Mouse (Mus musculus): ENCODE measurements around the gene Mtch1.

The Mtch1 gene

DNA sequence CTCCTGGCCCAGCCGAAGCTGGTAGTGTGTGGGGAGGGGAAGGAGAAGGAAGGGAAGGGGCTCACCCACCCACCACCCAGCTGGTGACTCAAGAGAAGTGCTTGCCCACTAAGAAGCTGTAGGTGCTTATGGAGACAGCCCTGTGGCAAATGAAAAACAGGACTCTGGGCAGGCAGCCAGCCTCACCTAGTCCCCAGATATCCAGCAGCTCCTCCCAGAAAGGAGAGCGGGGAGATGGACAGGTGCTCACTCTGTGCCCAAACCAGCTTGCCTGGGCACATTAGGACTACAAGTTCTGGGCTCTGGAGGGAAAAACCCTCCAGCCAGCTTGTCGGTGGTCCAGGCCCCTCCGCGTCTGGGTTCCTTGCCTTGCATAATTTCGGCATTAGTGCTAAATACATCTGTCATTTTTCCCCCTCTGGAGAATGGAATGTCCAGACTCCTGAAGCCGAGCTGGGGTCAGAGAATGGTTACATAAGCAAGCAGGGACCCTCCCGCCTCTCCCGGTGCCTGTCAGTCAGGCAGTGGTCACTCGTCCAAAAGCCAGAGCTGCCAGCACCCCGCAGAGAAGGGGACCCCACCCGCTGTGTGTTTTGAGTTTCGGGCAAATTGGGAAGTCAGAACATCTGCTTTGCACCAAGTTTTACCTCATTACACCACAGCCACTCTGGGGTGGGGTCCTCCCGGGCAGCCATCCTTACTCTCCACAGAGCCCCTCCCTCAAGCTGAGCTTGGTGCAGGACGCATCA, 42.5 kb downstream of the Mtch1 start:
- no peak for DNase-seq (ENCODE audit: low read depth)

DNA sequence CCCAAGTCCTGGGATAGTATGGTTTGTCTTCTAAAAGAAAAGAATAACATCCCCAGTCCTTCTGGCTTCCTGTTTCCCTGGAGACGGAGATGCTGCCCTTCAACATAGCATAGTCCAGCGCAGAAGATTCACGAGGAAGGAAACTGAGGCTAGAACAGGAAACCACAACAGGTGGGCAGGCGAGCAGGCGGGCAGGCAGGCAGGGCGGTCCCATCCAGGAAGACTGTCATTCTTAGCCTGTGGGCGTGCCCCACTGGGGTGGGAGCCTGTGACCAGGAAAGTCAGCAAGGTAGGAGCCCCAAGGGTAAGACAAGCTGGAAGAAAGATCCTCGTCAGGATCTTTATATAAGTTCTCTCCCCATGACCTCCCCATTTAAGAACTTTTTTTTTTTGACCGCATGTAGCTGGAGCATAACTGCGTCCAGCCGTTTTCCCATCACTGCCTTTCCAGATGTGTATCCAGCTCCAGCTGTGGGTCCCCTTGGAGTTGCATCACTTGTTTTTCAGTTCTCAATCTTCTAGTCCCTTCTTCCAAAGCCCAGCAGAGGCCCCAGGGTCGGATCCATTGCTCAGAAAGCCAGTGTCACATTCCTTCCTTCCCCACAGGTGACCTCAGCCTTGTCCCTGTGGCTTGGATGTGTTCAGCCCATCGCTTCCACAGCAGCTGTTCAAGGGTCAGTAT, 43.2 kb downstream of the Mtch1 start:
- peak; percentile 86 for DNase-seq (ENCODE audit: low read depth)

DNA sequence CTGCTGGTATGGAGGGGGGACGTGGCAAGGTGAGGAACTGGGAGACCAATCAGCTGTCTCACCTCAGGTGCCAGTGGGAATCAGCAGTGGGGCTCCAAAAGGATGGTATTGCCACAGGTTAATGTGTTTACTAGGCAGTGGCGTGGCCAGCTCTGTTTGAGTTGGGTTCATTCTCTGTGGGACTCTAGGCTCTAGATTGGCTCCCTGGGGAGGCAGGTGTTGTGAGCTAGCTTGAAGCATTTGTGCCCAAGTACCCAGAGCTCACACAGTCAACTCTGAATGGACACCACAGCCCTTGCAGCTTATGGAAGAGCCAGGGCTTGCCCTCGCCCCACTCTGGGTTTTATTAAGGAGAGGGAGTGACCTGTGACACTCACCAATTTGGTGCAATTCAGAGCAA, 43.9 kb downstream of the Mtch1 start:
- DNase-seq (ENCODE audit: low read depth): no peak

DNA sequence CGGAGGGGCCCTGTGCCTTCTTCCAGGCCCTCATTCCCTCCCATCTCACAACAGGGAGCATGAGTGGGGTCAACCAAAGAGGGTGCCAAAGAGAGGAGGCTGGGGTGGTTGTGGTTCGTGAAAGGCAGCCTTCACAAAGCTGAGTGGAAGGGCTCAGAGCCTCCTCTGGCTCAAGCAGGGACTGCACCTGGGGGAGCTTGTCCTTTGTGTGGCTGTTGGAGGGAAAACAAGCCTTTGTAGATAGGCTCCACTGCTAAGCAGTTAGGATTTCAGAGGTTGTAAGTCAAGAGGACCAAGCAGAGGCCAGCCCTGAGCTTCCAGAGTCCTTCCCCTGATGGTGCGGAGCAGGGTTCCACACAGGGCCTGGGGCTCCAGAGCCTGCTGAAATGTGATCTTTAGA, 44.6 kb downstream of the Mtch1 start:
- no peak for DNase-seq (ENCODE audit: low read depth)

DNA sequence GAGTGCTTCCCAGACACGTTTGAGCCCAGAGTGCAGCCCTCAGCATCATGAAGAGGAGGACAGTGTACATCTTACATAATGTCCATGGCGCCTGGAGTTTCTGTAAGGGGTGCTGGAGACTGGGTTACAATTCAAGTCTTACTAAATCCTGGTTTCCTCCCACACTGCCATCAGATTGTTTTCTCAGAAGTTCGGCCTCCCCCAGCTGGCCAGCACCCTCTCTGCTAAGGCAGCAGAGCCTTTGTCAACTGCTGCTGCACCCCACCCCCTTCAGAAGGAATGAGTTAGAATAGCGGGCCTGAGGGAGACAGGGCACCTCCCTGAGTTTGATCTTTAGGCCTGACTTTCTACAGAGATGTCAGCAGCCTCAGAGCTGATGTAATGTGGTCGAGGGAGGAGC, 45.6 kb downstream of the Mtch1 start:
- no peak for DNase-seq (ENCODE audit: low read depth)

DNA sequence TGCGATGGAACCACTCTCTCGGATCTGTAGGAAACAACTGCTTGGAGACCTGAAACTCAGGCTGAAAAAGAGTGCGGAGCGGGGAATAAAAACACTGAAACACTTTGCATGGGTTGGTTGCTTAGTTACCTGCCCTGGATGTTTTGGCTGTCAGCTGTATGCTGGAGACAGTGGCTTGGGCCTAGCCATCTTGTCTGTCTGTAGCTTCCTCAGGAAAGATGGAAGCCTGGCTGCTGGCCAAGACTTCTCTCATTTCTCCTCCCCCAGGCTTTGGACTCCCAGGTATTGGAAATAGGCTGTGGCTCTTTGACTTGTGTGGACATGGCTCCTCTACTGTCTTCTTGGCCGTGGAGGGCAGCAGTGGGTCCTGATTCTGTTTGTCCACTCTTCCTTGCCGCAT, 46.3 kb downstream of the Mtch1 start:
- no peak for DNase-seq (ENCODE audit: low read depth)

DNA sequence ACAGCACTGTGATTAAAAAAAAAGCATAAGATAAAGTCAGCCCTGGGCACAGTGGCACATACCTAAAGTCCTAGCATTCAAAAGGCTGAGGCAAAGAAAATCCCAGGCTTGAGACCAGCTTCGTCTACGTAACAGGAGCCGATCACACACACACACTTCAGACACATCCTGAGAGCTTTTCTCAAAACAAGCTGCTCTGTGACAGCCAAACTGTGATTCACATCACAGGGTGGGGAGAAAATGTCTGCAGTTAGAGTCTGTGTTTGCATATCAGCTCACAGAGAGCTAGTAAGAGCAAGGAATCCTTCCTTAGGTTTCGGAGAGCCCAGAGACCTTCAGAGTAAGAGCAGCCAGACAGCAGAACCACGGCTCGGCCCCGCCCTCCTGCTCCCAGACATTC, 46.8 kb downstream of the Mtch1 start:
- DNase-seq (ENCODE audit: low read depth): no peak

DNA sequence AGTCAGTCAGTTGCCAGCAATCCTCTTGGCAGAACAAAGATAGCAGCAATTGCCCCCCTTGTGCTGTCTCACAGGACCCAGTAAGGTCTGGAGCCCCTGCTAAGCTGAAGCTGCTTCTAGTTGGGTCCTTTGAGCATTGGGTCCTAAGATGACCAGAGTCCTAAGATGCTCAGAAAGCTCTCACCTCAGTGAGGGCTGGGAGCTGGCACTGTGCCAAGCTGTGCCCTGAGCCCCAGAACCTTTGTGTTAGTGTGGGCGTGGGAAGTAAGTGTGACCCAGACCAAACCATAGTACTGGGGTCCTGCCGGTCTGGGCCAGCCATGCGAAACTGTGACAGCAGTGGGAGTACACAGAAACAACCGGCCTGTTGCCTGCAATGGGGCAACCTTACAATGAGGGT, 48.5 kb downstream of the Mtch1 start:
- no peak for DNase-seq (ENCODE audit: low read depth)

DNA sequence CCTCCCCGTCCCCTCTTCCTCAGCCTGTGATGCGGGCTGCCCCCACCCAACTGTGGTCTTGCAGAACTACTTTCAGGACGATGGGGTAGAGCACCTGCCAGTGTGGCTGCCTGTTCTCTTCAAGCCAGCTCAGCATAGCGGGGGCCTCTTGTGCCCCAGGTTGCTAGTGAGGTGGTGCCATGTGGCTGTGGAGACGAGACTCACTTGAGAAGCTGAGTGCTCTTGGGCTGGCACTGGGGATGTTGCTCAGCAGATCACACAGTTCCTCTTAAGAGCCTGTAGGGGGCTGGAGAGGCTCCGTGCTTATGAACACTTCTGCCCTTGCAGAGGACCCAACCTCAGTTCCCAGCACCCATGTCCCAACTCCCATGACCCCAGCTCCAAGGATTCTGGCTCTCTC, 49.9 kb downstream of the Mtch1 start:
- DNase-seq (ENCODE audit: low read depth): peak; percentile 41

DNA sequence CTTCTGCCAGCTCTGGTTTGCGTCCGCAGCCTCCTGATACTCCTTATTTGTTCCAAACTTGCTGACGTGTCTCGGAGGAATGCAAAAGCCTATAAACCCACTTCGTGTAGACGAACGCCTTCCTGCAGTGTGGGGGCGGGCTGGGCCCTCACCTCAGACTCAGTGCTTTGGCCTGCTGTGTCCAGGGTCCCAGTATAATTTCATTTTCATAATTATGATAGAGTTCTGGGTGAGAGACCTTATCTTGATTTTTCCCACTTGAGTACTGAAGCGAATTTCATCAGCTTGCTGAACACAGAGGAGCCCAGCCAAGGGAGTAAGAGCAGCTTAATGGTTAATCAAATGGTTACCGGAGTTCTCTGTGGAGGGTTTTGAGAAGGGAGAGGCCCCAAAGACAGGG, 50.4 kb downstream of the Mtch1 start:
- no peak for DNase-seq (ENCODE audit: low read depth)

DNA sequence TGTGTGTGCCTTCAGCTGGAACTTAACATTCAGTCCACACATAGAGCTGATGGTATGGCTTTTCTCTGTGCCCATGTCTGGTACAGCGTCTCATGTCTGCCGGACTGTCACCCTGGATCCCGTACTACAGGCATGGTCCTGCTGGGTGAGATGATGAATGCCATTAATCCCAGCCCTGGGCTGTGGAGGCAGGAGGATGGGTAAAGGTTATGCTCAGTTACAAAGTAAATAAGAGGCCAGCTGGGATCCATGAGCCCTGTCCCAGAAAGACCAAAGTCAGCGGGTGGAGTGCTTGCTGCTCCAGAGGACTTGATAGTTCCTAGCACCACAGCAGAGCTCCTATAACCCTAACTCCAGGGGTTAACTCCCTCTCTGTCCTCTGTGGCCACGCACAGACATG, 51.9 kb downstream of the Mtch1 start:
- no peak for DNase-seq (ENCODE audit: low read depth)

DNA sequence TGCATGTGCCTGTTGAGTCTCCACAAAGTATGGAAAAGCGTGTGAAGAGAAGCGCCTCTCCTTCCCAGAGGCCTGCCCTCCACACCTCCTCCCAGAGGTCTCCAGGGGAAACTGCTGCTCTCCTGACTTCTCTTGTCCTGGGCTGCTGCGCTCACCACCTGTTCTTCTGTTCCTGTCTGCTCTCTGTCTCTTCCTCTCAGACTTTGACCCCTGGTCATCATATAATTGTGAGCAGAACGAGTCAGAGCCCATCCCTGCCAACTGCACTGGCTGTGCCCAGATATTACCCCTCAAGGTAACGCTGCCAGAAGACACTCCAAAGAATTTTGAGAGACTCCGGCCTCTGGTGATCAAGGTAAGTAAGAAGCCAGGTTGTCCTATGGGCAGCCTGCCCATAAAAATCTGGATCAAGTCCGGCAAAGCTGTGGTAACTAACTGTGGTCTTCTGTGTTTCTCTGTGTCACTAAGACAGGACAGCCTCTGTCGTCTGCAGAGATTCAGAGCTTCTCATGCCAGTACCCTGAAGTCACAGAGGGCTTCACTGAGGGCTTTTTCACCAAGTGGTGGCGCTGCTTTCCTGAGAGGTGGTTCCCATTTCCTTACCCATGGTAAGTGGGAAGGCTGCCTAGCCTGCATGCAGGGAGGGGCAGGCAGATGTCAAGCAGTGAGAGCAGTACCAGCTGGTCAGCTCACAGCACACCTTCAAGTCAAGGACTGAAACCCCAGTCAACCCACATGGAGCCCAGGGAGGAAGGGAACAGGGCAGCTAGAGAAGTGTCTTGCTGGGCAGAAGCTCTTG, 53.7 kb downstream of the Mtch1 start:
- no peak for DNase-seq (ENCODE audit: low read depth)

DNA sequence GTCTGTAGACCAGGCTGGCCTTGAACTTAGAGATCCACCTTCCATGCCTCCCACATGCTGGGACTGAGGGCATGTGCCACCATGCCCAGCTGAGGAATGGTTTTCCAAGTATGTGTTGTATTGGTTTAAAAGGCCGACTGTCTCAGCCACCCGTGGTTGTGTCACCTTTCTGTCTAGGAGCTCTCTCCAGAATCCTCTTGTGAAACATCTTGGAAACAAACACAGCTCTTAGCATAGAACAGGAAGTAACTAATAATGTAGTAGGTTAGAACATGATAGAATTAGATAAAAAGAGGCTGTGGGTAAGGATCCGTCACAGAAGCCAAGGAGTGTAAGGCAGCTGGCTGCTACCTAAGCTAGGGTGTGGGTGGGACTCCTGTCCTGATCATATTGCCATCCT, 54.7 kb downstream of the Mtch1 start:
- no peak for DNase-seq (ENCODE audit: low read depth)

DNA sequence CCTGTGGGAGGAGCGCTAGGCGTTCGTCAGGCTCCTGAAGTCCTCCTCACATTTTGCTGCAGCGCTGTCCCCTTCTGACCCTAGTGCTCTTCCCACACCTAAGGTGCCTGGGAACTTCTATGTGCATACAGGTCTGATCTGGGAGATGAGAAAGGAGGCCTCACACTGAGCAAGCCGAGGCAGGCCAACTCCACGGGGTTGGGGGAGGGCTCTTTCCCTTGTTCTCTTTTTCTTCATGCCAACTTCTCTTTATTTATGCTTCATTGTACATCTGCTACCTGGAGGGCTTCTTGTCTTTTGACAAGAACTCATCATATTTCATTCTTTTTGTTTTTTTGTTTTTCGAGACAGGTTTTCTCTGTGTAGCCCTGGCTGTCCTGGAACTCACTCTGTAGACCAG, 55.9 kb downstream of the Mtch1 start:
- DNase-seq (ENCODE audit: low read depth): no peak

DNA sequence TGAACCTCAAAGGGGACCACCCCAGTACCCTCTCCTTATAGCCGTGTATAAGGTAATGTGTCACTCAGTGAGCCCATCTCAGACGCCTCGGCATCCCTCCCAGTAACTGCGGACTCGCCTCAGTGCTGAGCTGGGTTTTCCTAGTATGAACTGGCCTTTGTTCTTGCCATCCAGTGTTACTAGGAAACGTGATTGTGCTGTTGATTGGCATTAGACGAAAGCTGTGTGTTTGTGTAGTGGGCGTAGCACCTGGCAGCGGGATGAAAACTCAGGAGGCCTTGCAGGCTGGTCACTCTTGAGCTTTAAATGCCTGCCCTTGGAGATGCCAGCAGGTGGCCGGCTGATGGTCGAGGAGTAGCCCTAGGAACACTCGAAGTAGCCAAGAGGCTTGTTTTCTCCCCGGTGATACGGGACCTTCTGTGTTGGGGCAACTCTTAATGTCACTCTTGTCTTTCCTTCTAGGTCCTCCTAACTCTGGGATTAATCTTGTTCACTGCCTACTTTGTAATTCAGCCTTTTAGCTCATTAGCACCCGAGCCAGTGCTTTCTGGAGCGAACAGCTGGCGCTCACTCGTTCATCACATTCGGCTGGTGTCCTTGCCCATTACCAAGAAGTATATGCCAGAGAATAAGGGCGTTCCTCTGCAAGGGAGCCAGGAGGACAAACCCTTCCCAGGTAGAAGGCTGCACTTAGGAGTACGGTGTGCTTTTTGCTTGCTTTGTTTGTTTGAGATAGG, 65.3 kb downstream of the Mtch1 start:
- DNase-seq (ENCODE audit: low read depth): no peak

Data from 416B (cell line).